Mouse (Mus musculus) forebrain, embryonic 15.5 days (tissue): Measurements from ENCODE around the gene Gpr26. TPM values are rescaled to one million over a fixed set of nuclear protein-coding genes. Genes with fewer than 3 reads are reported as not detected.
A peak's percentile ranks its signal among the peaks of the same experiment; 100 is the strongest.

ENCODE experiments used
- ATAC-seq: fragments of 200-750 bp; cut with Nextera tagmentation; replicated peaks from 2 replicates; pipeline ENCODE4 v1.8.0; 2017; ENCODE audit warnings: mild to moderate bottlenecking, moderate TSS enrichment, moderate library complexity
- H3K27ac ChIP-seq: fragments of 300-500 bp; sonication (generic); replicated peaks from 2 replicates; pipeline ENCODE4 v1.5.1; 2015; ENCODE audit warnings: mild to moderate bottlenecking, inconsistent platforms
- H3K27me3 ChIP-seq: fragments of 300-500 bp; sonication (generic); 2 replicates; pipeline ENCODE4 v1.6.1; 2015; ENCODE audit warnings: inconsistent platforms
- H3K36me3 ChIP-seq: fragments of 300-500 bp; sonication (generic); 2 replicates; pipeline ENCODE4 v1.6.1; 2015; ENCODE audit warnings: mild to moderate bottlenecking, inconsistent platforms
- H3K4me1 ChIP-seq: fragments of 300-500 bp; sonication (generic); 2 replicates; pipeline ENCODE4 v1.6.1; 2015; ENCODE audit warnings: inconsistent platforms
- H3K4me2 ChIP-seq: fragments of 300-500 bp; sonication (generic); replicated peaks from 2 replicates; pipeline ENCODE4 v1.6.1; 2015; ENCODE audit warnings: mild to moderate bottlenecking, inconsistent platforms
- H3K4me3 ChIP-seq: fragments of 300-500 bp; sonication (generic); 2 replicates; pipeline ENCODE4 v1.5.1; 2015; ENCODE audit warnings: mild to moderate bottlenecking, inconsistent platforms
- H3K9ac ChIP-seq: fragments of 300-500 bp; sonication (generic); replicated peaks from 2 replicates; pipeline ENCODE4 v1.6.1; 2015; ENCODE audit warnings: mild to moderate bottlenecking, inconsistent platforms
- H3K9me3 ChIP-seq: fragments of 300-500 bp; sonication (generic); 2 replicates; pipeline ENCODE4 v1.6.1; 2016; ENCODE audit warnings: inconsistent platforms
- WGBS: fragments of 180-500 bp; shearing (Covaris S2); methylation state at CpG from one replicate; pipeline ENCODE4 v1.1.7; 2015; ENCODE audit warnings: mixed read lengths; 5-methylcytosine and 5-hydroxymethylcytosine counted together
- polyA plus RNA-seq: library from polyadenylated mRNA; unstranded; fragments of >200 nt; fragmentation: Nextera tagmentation; extraction: Ambion mirVana; gene quantifications from 2 replicates; pipeline ENCODE4 v1.2.1, GENCODE M21; 2015

Gene Gpr26
- polyA plus RNA-seq: 2.3 and 2.6 TPM in 2 replicates

- Histone ChIP-seq H3K27me3 (peaks cover 25% of the 10 kb centered on the region), H3K9ac (peak within 1 kb of the TSS; percentile 75), H3K27ac (peak within 1 kb of the TSS; percentile 70), H3K9me3 (no peaks in the 10 kb centered on the region), H3K36me3 (no peaks in the 10 kb centered on the region), H3K4me2 (peak within 1 kb of the TSS; percentile 79), H3K4me1 (peaks cover 16% of the 10 kb centered on the region), H3K4me3 (peak within 1 kb of the TSS; percentile 59)
- peak; percentile 79 for ATAC-seq
- WGBS: under 1% methylated on average over 32 of the region's 32 CpGs
Observed at GRCm38 (mm10) chr7:131966023-131966915, at the start of gene Gpr26. Gene Gpr26, plus strand, starts transcription at chr7:131966460.

DNA sequence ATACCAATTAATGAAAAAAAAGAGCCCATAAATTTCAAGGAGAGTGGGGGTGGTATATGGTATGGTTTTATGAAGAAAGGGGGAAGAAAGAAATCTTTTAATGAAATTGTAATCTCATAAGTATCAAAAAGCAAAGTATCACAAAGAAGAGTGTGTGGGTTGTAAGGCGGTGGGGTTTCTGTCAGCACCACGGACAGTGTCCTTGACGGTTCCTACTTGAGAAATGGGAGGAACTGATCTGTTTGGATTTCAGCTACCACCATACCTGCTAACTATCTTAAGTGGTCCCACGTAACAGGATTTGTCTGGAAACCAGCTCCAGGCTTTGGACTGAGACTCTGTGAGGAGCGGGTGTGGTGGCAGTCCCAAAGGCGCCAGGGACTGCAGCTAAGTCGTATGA lies 48.9 kb upstream of the Gpr26 start:
- 58% methylated on average over 7 of the region's 7 CpGs for WGBS
- Histone ChIP-seq H3K9ac (no peak overlapping the region), H3K27me3 (no peaks in the 10 kb centered on the region), H3K9me3 (no peaks in the 10 kb centered on the region), H3K27ac (no peak overlapping the region), H3K4me2 (no peak overlapping the region), H3K4me1 (no peaks in the 10 kb centered on the region), H3K4me3 (no peak overlapping the region), H3K36me3 (no peaks in the 10 kb centered on the region)
- no peak for ATAC-seq

DNA sequence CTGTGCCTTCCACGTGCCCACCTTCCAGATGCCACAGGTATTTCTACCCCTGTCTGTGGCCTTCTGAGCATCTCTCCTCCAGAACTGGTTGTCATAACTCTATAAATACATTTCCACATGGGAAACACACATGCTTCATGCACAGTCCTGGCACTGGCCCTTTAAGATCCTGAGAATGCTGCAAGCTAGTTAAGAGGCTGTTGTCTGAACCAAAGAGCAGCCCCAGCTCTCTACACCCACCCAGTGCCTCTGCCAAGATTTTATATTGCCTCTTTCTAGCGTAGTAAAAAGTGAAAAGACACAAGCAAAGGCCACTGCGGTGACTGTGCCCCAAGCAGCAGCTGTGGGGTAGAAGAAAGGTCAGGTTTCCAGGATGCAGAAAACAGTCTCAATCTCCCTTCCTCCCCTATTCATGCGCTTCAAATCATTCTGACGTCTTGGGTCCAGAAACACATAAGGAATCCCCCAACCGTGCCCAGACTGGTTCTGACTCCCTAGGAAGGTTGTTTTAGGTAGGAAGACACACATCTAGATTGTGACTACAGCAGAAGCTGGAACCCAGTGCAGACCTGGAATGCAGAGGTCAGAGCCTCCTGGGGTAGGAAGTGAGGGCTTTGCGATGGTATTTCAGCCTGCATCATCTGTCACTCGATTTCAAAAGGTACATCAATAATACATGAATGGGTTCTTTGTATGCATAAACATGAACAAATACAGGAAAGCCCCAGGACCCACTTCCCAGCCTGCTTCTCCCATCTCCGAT lies 38.8 kb upstream of the Gpr26 start:
- peaks cover 8% of the 10 kb centered on the region for H3K4me1 ChIP-seq
- no peak overlapping the region for H3K9ac ChIP-seq
- no peaks in the 10 kb centered on the region for H3K36me3 ChIP-seq
- no peaks in the 10 kb centered on the region for H3K27me3 ChIP-seq
- ATAC-seq: no peak
- 24% methylated on average over 9 of the region's 9 CpGs for WGBS
- no peak overlapping the region for H3K27ac ChIP-seq
- H3K9me3 ChIP-seq: no peaks in the 10 kb centered on the region
- no peak overlapping the region for H3K4me2 ChIP-seq
- no peak overlapping the region for H3K4me3 ChIP-seq

DNA sequence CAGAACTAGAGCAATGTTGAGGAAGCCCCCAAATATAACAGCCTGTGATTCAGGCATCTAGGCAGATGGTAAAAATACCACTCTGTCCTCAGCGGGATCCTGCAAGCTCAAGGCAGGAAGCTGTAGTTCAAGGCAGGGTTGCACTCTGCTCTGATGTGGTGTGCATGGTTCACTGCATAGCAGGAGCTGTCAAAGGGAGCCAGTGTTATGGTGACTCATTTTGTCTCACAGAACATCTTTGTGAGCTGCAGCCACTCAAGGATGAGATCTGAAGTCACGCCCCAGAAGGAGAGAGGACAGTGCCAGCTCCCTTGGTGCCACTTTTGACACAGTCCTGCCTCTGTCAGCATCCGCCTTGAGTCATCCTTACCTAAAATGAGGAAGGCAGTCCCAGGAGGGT lies 28.6 kb upstream of the Gpr26 start:
- ATAC-seq: no peak
- WGBS: 94% methylated on average over 3 of the region's 3 CpGs
- H3K4me2 ChIP-seq: no peak overlapping the region

DNA sequence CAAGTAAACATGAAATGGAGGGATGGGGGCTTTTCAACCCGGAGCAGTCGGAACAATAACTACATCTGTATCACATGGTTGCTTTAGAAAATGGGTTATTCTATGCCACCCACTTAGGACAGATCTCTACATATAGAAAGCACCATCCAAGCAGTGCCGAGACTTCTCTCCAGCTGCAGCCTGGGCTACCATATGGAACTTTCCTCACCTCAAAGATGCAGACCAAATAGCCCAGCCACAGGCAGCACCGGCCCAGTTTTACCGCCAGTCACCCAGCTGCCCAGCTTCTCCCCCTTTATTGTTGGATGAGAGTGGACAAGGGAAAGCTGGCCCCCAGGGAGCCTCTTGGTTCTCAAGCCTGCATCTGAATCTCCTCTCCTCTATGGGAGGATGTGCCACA lies 15.1 kb upstream of the Gpr26 start:
- Histone ChIP-seq H3K27ac (no peak overlapping the region), H3K9me3 (no peaks in the 10 kb centered on the region), H3K27me3 (no peaks in the 10 kb centered on the region), H3K9ac (no peak overlapping the region), H3K36me3 (no peaks in the 10 kb centered on the region), H3K4me2 (no peak overlapping the region), H3K4me3 (no peak overlapping the region), H3K4me1 (peaks cover 6% of the 10 kb centered on the region)
- ATAC-seq: no peak
- WGBS: 75% methylated on average over 5 of the region's 5 CpGs

More for the DNA sequence above, 28.6 kb upstream of the Gpr26 start:
- Histone ChIP-seq H3K4me3 (no peak overlapping the region), H3K36me3 (no peaks in the 10 kb centered on the region), H3K27me3 (no peaks in the 10 kb centered on the region), H3K27ac (no peak overlapping the region), H3K9ac (no peak overlapping the region), H3K9me3 (no peaks in the 10 kb centered on the region), H3K4me1 (no peaks in the 10 kb centered on the region)

DNA sequence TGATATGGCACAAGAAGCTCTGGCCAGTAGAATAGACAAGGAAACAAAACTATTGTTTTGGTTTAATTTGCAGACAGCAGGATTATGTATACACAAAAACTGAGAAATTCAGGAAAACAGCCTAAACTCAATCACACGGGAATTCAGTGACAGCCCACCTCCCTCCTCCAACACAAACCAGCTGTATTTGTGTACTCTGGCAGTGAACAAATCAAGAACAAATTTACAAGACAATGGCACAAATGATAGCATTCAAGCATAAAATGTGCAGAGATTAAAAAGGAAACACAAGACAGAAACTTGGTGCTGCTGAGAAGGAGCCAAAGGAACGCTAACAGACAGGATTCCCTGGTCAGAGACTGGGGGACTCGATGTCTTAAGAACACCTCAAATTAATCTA lies 12.9 kb upstream of the Gpr26 start:
- Histone ChIP-seq H3K36me3 (no peaks in the 10 kb centered on the region), H3K9me3 (no peaks in the 10 kb centered on the region), H3K27me3 (no peaks in the 10 kb centered on the region), H3K4me2 (no peak overlapping the region), H3K27ac (peak overlapping the region; percentile 21; the same call in 1 of the 2 replicates), H3K9ac (no peak overlapping the region), H3K4me3 (no peak overlapping the region), H3K4me1 (peaks cover 6% of the 10 kb centered on the region)
- WGBS: 14% methylated on average over 3 of the region's 3 CpGs
- no peak for ATAC-seq

DNA sequence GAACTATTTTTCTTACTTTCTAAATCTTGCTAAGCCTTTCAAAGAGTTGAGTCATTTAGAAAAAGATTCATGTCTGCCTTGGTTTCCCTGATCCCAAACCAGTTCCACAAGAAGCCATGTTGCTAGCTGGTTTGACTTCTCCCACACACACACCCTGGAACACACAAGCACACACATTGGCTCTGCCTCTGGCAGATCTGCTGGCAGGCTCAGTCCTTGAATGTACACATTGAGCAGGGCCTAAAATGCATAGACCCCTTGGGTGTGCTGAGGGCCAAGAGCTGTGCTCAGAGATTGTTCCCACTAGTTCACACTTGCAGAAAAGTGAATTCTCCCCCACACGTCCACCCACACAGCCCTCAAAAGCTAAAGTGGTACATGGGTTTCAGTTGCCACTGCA lies 7.6 kb upstream of the Gpr26 start:
- Histone ChIP-seq H3K27ac (no peak overlapping the region), H3K4me3 (no peak overlapping the region), H3K36me3 (no peaks in the 10 kb centered on the region), H3K4me2 (no peak overlapping the region), H3K4me1 (no peaks in the 10 kb centered on the region), H3K9ac (no peak overlapping the region), H3K27me3 (no peaks in the 10 kb centered on the region), H3K9me3 (no peaks in the 10 kb centered on the region)
- ATAC-seq: no peak
- 86% methylated on average over 1 of the region's 1 CpGs for WGBS

GRCm38 (mm10) chr7:131960551-131960950 lies 5.7 kb upstream of the Gpr26 start:
- Histone ChIP-seq H3K9me3 (no peaks in the 10 kb centered on the region), H3K27ac (no peak overlapping the region), H3K4me3 (no peak overlapping the region), H3K36me3 (no peaks in the 10 kb centered on the region), H3K9ac (no peak overlapping the region), H3K4me2 (no peak overlapping the region), H3K27me3 (peaks cover 4% of the 10 kb centered on the region; the same call in 1 of the 2 replicates), H3K4me1 (no peaks in the 10 kb centered on the region)
- no peak for ATAC-seq
- 36% methylated on average over 6 of the region's 6 CpGs for WGBS

DNA sequence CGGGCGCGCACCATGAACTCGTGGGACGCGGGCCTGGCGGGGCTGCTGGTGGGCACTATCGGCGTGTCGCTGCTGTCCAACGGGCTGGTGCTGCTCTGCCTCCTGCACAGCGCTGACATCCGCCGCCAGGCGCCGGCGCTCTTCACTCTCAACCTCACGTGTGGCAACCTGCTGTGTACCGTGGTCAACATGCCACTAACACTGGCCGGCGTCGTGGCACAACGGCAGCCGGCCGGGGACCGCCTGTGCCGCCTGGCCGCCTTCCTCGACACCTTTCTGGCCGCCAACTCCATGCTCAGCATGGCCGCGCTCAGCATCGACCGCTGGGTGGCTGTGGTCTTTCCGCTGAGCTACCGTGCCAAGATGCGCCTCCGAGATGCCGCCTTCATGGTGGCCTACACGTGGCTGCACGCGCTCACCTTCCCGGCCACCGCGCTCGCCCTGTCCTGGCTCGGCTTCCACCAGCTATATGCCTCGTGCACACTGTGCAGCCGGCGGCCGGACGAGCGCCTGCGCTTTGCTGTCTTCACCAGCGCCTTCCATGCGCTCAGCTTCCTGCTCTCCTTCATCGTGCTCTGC lies 745 bp downstream of the Gpr26 start:
- Histone ChIP-seq H3K4me3 (peak overlapping the region; percentile 59), H3K4me1 (peaks cover 16% of the 10 kb centered on the region), H3K27ac (peak overlapping the region; percentile 70), H3K4me2 (peak overlapping the region; percentile 79), H3K9me3 (no peaks in the 10 kb centered on the region), H3K27me3 (peaks cover 25% of the 10 kb centered on the region), H3K9ac (peak overlapping the region; percentile 75), H3K36me3 (no peaks in the 10 kb centered on the region)
- peak; percentile 59 for ATAC-seq
- 4% methylated on average over 57 of the region's 57 CpGs for WGBS

DNA sequence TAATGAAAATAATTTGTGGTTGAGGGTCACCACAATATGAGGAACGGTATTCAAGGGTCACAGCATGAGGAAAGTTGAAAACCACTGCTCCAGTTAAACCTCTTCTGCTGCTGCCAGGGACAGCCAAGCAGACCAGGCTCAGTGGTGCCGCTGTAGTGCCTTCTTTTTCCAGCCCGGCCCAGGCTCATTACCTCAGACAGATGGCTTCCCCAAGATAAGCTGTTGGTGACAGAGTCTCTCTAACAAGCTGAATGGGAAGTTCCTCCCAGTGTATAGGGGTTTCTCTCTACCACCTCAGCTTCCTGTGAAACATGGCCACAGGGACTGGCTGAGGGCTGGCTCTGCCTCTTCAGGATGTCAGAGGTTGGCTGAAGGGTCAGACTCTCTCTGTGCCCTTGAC lies 4.0 kb downstream of the Gpr26 start:
- 53% methylated on average over 3 of the region's 3 CpGs for WGBS
- H3K4me3 ChIP-seq: peak overlapping the region; percentile 2

GRCm38 (mm10) chr7:131975867-131976266 lies 9.6 kb downstream of the Gpr26 start:
- H3K4me3 ChIP-seq: no peak overlapping the region
- no peak overlapping the region for H3K9ac ChIP-seq
- no peaks in the 10 kb centered on the region for H3K27me3 ChIP-seq
- H3K9me3 ChIP-seq: no peaks in the 10 kb centered on the region
- no peak for ATAC-seq
- H3K36me3 ChIP-seq: no peaks in the 10 kb centered on the region
- peaks cover 11% of the 10 kb centered on the region for H3K4me1 ChIP-seq
- 36% methylated on average over 6 of the region's 6 CpGs for WGBS
- H3K27ac ChIP-seq: no peak overlapping the region
- H3K4me2 ChIP-seq: no peak overlapping the region

More for the DNA sequence above, 4.0 kb downstream of the Gpr26 start:
- Histone ChIP-seq H3K9ac (no peak overlapping the region), H3K4me2 (peak overlapping the region; percentile 79), H3K27me3 (peaks cover 25% of the 10 kb centered on the region), H3K9me3 (no peaks in the 10 kb centered on the region), H3K36me3 (no peaks in the 10 kb centered on the region), H3K4me1 (peaks cover 16% of the 10 kb centered on the region), H3K27ac (0 out of 2 replicates have a peak overlapping the region, but pooled peaks have one; percentile 0)
- no peak for ATAC-seq

DNA sequence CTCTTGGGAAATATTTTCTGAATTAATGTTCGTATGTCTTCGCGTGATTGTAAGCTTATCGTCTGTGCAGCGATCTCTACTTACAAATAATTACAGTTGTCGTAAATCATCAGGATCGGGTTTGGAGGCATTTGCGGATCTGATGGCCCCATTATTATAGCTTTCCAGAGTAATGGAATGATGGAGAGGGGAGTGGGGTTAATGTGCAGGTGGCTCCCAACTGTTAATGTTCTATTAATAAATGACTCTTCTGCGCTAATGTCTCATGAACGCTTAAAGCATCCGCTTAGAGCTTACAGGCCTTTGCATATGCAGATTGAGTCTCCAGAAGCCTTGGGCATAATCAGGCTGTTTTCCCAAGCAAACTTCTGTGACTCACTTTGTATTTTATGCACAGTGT lies 12.3 kb downstream of the Gpr26 start:
- no peak for ATAC-seq
- Histone ChIP-seq H3K4me2 (no peak overlapping the region), H3K9ac (no peak overlapping the region), H3K9me3 (no peaks in the 10 kb centered on the region), H3K27ac (no peak overlapping the region), H3K36me3 (peaks cover 3% of the 10 kb centered on the region; the same call in 1 of the 2 replicates), H3K4me3 (no peak overlapping the region), H3K27me3 (no peaks in the 10 kb centered on the region), H3K4me1 (peaks cover 10% of the 10 kb centered on the region)
- whole genome bisulfite sequencing: 55% methylated on average over 11 of the region's 11 CpGs
